11 mouse cellular contexts compared by ENCODE assay signal in the genomic region with DNA sequence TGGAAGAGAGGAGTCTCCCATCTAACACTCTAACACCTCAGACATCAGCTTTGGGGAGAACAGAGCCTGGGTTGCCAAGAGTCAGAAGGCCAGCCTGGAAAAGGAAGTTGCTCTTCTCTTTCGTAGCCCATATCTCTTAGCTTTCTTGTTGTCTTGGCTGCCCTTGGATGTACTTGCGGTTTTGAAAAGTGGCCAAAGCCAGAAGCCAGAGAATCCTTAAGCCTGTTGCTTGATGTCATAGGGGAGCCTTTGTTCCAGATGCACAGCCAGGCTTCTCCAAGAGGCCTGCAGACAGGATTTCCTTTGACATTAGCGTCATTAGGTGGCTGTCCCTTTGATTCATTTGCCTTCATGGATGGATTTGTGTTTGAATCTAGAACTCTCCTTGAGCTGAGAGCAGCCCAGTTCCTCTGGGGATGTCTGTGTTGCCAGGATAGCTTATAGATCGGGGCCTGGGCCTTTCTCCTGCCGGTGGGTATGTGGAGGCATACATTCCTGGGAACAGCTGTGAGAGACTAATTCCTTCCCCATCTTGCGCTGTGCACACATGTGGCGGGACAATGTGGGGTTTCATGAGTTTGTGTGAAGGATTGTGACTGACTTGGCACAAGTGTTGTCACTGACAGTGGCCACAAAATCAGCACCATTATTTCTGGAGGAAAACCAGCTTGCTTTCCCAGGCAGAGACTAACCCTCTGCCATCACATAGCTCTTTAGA.
DNase-seq lines count a peak whose midpoint lies in the region; ATAC-seq and TF ChIP-seq lines count a peak whose summit lies in the region.
"Had no signal": no experiment of that assay in that cellular context is flagged by ENCODE, and none has a peak within 500 bp of the region (broad histone marks: within the 10 kb centered on the region; RNA-seq: fewer than 3 reads in every experiment).

No protein-coding gene starts in this region.

- WGBS in heart, embryonic 11.5 days (ENCODE audit: insufficient replicate concordance) = 50% methylated on average over 7 of the region's 7 CpGs

- ATAC-seq in heart, embryonic 11.5 days (replicated peaks; ENCODE audit: insufficient number of reproducible peaks, low FRiP score, low TSS enrichment) = no peak
- no peak for ATAC-seq in megakaryocyte, adult 5-6 weeks (ENCODE audit: poor library complexity, severe bottlenecking)
- ATAC-seq: activated CD4-positive, CD25-positive, alpha-beta regulatory T cell, adult 4 months had no signal

- peaks cover 20% of the 10 kb centered on the region for H3K4me1 ChIP-seq in heart, embryonic 11.5 days (ENCODE audit: control insufficient read depth, insufficient read depth, low read length)
- H3K4me1 ChIP-seq in E14TG2a.4 (replicated peaks; ENCODE audit: low read depth, low read length) = peaks cover 76% of the 10 kb centered on the region

- DNase-seq in heart, adult 11 months = peak; percentile 98
- peak; percentile 78 to 81 for DNase-seq in heart, adult 9 months (ENCODE audit: low spot score in 2 of 2)
- DNase-seq in kidney, postnatal 4 days = peak; percentile 50 to 62
- DNase-seq in retina, postnatal 1 day = no peak
- no peak for DNase-seq in yolk sac, embryonic 10.5 days (ENCODE audit: low spot score)
- DNase-seq: gastrocnemius, adult 2 months had no signal

- H3K27ac ChIP-seq in heart, embryonic 11.5 days (ENCODE audit: low read depth, low read length) = no peak overlapping the region
- H3K27ac ChIP-seq: gastrocnemius, adult 2 months; liver, embryonic 14.5 days had no signal

- no peak overlapping the region for H3K9ac ChIP-seq in heart, embryonic 11.5 days (ENCODE audit: low read depth, low read length)
- H3K9ac ChIP-seq: liver, embryonic 14.5 days had no signal

- H3K9me3 ChIP-seq in heart, embryonic 11.5 days (replicated peaks; ENCODE audit: control insufficient read depth, low read length) = no peaks in the 10 kb centered on the region
- H3K9me3 ChIP-seq in E14TG2a.4 (ENCODE audit: low read length) = no peaks in the 10 kb centered on the region

- H3K4me2 ChIP-seq in heart, embryonic 11.5 days = no peak overlapping the region

- no peaks in the 10 kb centered on the region; the same call in 1 of the 2 replicates for H3K27me3 ChIP-seq in heart, embryonic 11.5 days (ENCODE audit: control insufficient read depth, insufficient read depth, low read length)
- no peaks in the 10 kb centered on the region for H3K27me3 ChIP-seq in E14TG2a.4 (ENCODE audit: insufficient read depth, low read length)

- no peaks in the 10 kb centered on the region for H3K36me3 ChIP-seq in heart, embryonic 11.5 days (ENCODE audit: control insufficient read depth, insufficient read depth, low read length)
- peaks cover 39% of the 10 kb centered on the region for H3K36me3 ChIP-seq in E14TG2a.4 (ENCODE audit: insufficient read depth, low read length)

- no peak overlapping the region for H3K4me3 ChIP-seq in heart, embryonic 11.5 days (ENCODE audit: low read depth, low read length)
- H3K4me3 ChIP-seq in E14TG2a.4 (replicated peaks; ENCODE audit: low read length) = 0 out of 2 replicates have a peak overlapping the region, but pooled peaks have one; percentile 18
- H3K4me3 ChIP-seq: gastrocnemius, adult 2 months had no signal

- TF ChIP-seq CTCF in E14TG2a.4 (conservative IDR thresholded peaks at IDR 0.05; ENCODE audit: low read length) = no peak

Comparison
In these comparisons a context has a peak if more than half of its experiments do, and no peak if none do; other contexts are left out.
1. DNase-seq: peak in heart, adult 11 months (single experiment), heart, adult 9 months (2 of 2) and kidney, postnatal 4 days (2 of 2); none in retina, postnatal 1 day (single experiment) and yolk sac, embryonic 10.5 days (single experiment).